ENCODE assay signal across 8 mouse cellular contexts in genomic region chr14:25736140-25736539, GRCm38 (mm10). TPM values are rescaled to one million over a fixed set of nuclear protein-coding genes. Genes with fewer than 3 reads are reported as not detected.
A peak's percentile ranks its signal among the peaks of the same experiment; 100 is the strongest.
DNase-seq lines count a peak whose midpoint lies in the region; ATAC-seq and TF ChIP-seq lines count a peak whose summit lies in the region.
"Had no signal": no experiment of that assay in that cellular context is flagged by ENCODE, and none has a peak within 500 bp of the region (broad histone marks: within the 10 kb centered on the region; RNA-seq: fewer than 3 reads in every experiment).

No protein-coding gene starts in this region.

- 0 out of 2 replicates have a peak overlapping the region, but pooled peaks have one; percentile 5 for H3K4me2 ChIP-seq in heart, embryonic 15.5 days
- H3K4me2 ChIP-seq in lung, embryonic 14.5 days, result 0 out of 2 replicates have a peak overlapping the region, but pooled peaks have one; percentile 10
- no peak overlapping the region for H3K4me2 ChIP-seq in hindbrain, postnatal 0 days (ENCODE audit: low read depth, low read length)
- no peak overlapping the region for H3K4me2 ChIP-seq in stomach, embryonic 15.5 days

- no peaks in the 10 kb centered on the region for H3K27me3 ChIP-seq in heart, embryonic 15.5 days
- no peaks in the 10 kb centered on the region for H3K27me3 ChIP-seq in lung, embryonic 14.5 days (ENCODE audit: insufficient read depth, low read length)
- H3K27me3 ChIP-seq in hindbrain, postnatal 0 days (ENCODE audit: insufficient read depth, low read length), result no peaks in the 10 kb centered on the region
- no peaks in the 10 kb centered on the region for H3K27me3 ChIP-seq in stomach, embryonic 15.5 days (replicated peaks)

- TF ChIP-seq CTCF in lung, embryonic 14.5 days (IDR thresholded peaks at IDR 0.05; ENCODE audit: low read depth), result no peak
- no peak for TF ChIP-seq CTCF in hindbrain, postnatal 0 days (IDR thresholded peaks at IDR 0.05; ENCODE audit: low read depth)

- H3K9me3 ChIP-seq in heart, embryonic 15.5 days (replicated peaks), result no peaks in the 10 kb centered on the region
- no peaks in the 10 kb centered on the region for H3K9me3 ChIP-seq in lung, embryonic 14.5 days (ENCODE audit: low read depth, low read length)
- no peaks in the 10 kb centered on the region for H3K9me3 ChIP-seq in hindbrain, postnatal 0 days (ENCODE audit: low read length)
- no peaks in the 10 kb centered on the region for H3K9me3 ChIP-seq in stomach, embryonic 15.5 days

- peaks cover 69% of the 10 kb centered on the region for H3K4me1 ChIP-seq in heart, embryonic 15.5 days (replicated peaks)
- H3K4me1 ChIP-seq in lung, embryonic 14.5 days (ENCODE audit: insufficient read depth), result peaks cover 49% of the 10 kb centered on the region
- H3K4me1 ChIP-seq in hindbrain, postnatal 0 days (ENCODE audit: insufficient read depth, low read length), result peaks cover 24% of the 10 kb centered on the region
- H3K4me1 ChIP-seq in stomach, embryonic 15.5 days, result peaks cover 59% of the 10 kb centered on the region

- no peak for ATAC-seq in heart, embryonic 15.5 days (replicated peaks; ENCODE audit: insufficient number of reproducible peaks, insufficient read depth, low FRiP score, low read depth)
- ATAC-seq in lung, embryonic 14.5 days (ENCODE audit: insufficient read depth), result no peak; the same call in none of the 2 replicates
- no peak for ATAC-seq in hindbrain, postnatal 0 days
- no peak for ATAC-seq in stomach, embryonic 15.5 days (ENCODE audit: insufficient read depth, low FRiP score, low read depth)
- ATAC-seq: activated CD4-positive, CD25-positive, alpha-beta regulatory T cell, adult 4 months had no signal

- peak overlapping the region; percentile 22; the same call in 1 of the 2 replicates for H3K9ac ChIP-seq in heart, embryonic 15.5 days
- no peak overlapping the region for H3K9ac ChIP-seq in lung, embryonic 14.5 days
- no peak overlapping the region for H3K9ac ChIP-seq in hindbrain, postnatal 0 days (replicated peaks; ENCODE audit: low read length)
- H3K9ac ChIP-seq in stomach, embryonic 15.5 days, result no peak overlapping the region

- no peak overlapping the region for H3K4me3 ChIP-seq in heart, embryonic 15.5 days
- no peak overlapping the region for H3K4me3 ChIP-seq in lung, embryonic 14.5 days (ENCODE audit: low read depth, low read length)
- no peak overlapping the region for H3K4me3 ChIP-seq in hindbrain, postnatal 0 days (ENCODE audit: low read length)
- H3K4me3 ChIP-seq in stomach, embryonic 15.5 days (replicated peaks), result no peak overlapping the region

- DNase-seq in heart, postnatal 14 days, result no peak
- no peak for DNase-seq in lung, embryonic 14.5 days
- DNase-seq in lung, adult 18-20 months, result no peak
- DNase-seq in hindbrain, postnatal 0 days (ENCODE audit: low spot score), result no peak
- DNase-seq in gastrocnemius, postnatal 25 days, result no peak

- no peaks in the 10 kb centered on the region for H3K36me3 ChIP-seq in heart, embryonic 15.5 days
- H3K36me3 ChIP-seq in lung, embryonic 14.5 days (ENCODE audit: insufficient read depth), result peaks cover 35% of the 10 kb centered on the region
- no peaks in the 10 kb centered on the region for H3K36me3 ChIP-seq in hindbrain, postnatal 0 days (ENCODE audit: insufficient read depth, low read length)
- no peaks in the 10 kb centered on the region for H3K36me3 ChIP-seq in stomach, embryonic 15.5 days

- intact Hi-C loops in heart, postnatal 14 days (cut with DNase I), result no loop called here

- peak overlapping the region; percentile 94 for H3K27ac ChIP-seq in heart, embryonic 15.5 days
- H3K27ac ChIP-seq in lung, embryonic 14.5 days (ENCODE audit: low read depth), result peak overlapping the region; percentile 52; the same call in 1 of the 2 replicates
- peak overlapping the region; percentile 69; the same call in 1 of the 2 replicates for H3K27ac ChIP-seq in hindbrain, postnatal 0 days
- peak overlapping the region; percentile 72 for H3K27ac ChIP-seq in stomach, embryonic 15.5 days

- whole genome bisulfite sequencing in heart, embryonic 15.5 days, result 65% methylated on average over 3 of the region's 3 CpGs
- WGBS in lung, embryonic 14.5 days, result 60% methylated on average over 3 of the region's 3 CpGs
- WGBS in hindbrain, postnatal 0 days, result 62% methylated on average over 3 of the region's 3 CpGs
- WGBS in stomach, embryonic 15.5 days, result 67% methylated on average over 3 of the region's 3 CpGs

RNA-seq across cellular contexts. Expression of gene Zcchc24, which starts 32.7 kb away (rescaled TPM):
- 22.4 and 26.8 TPM in 2 replicates for polyA plus RNA-seq in heart, embryonic 15.5 days (2015; fragmentation: Nextera tagmentation; extraction: Ambion mirVana)
- total RNA-seq in heart, postnatal 14 days (2021), result 10 to 100 TPM; 47.6 to 48.3 TPM
- 29.6 and 29.8 TPM in 2 replicates for polyA plus RNA-seq in lung, embryonic 14.5 days (2014; fragmentation: Nextera tagmentation; extraction: Ambion mirVana)
- 34.4 and 39.3 TPM in 2 replicates for total RNA-seq in hindbrain, postnatal 0 days (2014; rRNA removed)
- polyA plus RNA-seq in hindbrain, postnatal 0 days (2015; fragmentation: Nextera tagmentation; extraction: Ambion mirVana), result 19.7 and 20.4 TPM in 2 replicates
- polyA plus RNA-seq in stomach, embryonic 15.5 days (2015; fragmentation: Nextera tagmentation; extraction: Ambion mirVana), result 25.7 and 26.9 TPM in 2 replicates
- 10 to 100 TPM; 41.5 to 45.0 TPM for total RNA-seq in gastrocnemius, postnatal 25 days (2021)

RNA-seq across cellular contexts. Expression of gene Ppif, which starts 42.2 kb away (rescaled TPM):
- polyA plus RNA-seq in heart, embryonic 15.5 days (2015; fragmentation: Nextera tagmentation; extraction: Ambion mirVana), result 102 and 108 TPM in 2 replicates
- 100 to 1,000 TPM; 238 to 261 TPM for total RNA-seq in heart, postnatal 14 days (2021)
- polyA plus RNA-seq in lung, embryonic 14.5 days (2014; fragmentation: Nextera tagmentation; extraction: Ambion mirVana), result 29.2 and 30.4 TPM in 2 replicates
- 55.3 and 55.4 TPM in 2 replicates for total RNA-seq in hindbrain, postnatal 0 days (2014; rRNA removed)
- 46.1 and 46.7 TPM in 2 replicates for polyA plus RNA-seq in hindbrain, postnatal 0 days (2015; fragmentation: Nextera tagmentation; extraction: Ambion mirVana)
- polyA plus RNA-seq in stomach, embryonic 15.5 days (2015; fragmentation: Nextera tagmentation; extraction: Ambion mirVana), result 47.7 and 48.5 TPM in 2 replicates
- 10 to 100 TPM; 39.9 to 51.1 TPM for total RNA-seq in gastrocnemius, postnatal 25 days (2021)

Comparison
In these comparisons a context has a peak if more than half of its experiments do, and no peak if none do; other contexts are left out.
1. H3K4me2 ChIP-seq: peak in heart, embryonic 15.5 days (single experiment) and lung, embryonic 14.5 days (single experiment); none in hindbrain, postnatal 0 days (single experiment) and stomach, embryonic 15.5 days (single experiment).
2. Peak in every context shown above with its lines, with median percentiles within 50 percentile points of each other: H3K27ac ChIP-seq.